Mouse (Mus musculus): Measurements from ENCODE around the gene Cmbl.

The Cmbl gene

GRCm38 (mm10) chr15:31583304-31584085 lies 18.3 kb downstream of the Cmbl start:
- no peak for DNase-seq (ENCODE audit: low read depth, low spot score)

DNA sequence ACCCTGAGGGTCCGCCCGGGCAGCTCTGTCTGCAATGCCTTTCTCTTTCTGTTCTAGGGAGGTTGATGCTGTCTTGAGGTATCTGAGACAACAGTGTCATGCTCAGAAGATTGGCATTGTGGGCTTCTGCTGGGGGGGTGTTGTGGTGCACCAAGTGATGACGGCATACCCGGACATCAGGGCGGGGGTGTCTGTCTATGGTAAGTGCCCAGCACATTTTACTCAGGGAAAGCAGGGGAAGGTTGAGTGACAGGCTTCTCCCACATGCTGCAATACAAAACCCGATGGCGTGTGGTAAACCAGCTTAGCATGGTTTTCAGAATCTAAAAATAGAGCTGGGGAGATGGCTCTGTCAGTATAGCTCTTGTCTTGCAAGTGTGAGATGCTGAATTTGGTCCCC lies 20.0 kb downstream of the Cmbl start:
- no peak for DNase-seq (ENCODE audit: low read depth, low spot score)

GRCm38 (mm10) chr15:31586088-31586487 lies 20.9 kb downstream of the Cmbl start:
- no peak for DNase-seq (ENCODE audit: low read depth, low spot score)

- DNase-seq (ENCODE audit: low read depth, low spot score) = peak; percentile 83
Observed at GRCm38 (mm10) chr15:31586519-31586918, 21.3 kb downstream of the Cmbl start.

GRCm38 (mm10) chr15:31587789-31588188 lies 22.6 kb downstream of the Cmbl start:
- no peak for DNase-seq (ENCODE audit: low read depth, low spot score)

DNA sequence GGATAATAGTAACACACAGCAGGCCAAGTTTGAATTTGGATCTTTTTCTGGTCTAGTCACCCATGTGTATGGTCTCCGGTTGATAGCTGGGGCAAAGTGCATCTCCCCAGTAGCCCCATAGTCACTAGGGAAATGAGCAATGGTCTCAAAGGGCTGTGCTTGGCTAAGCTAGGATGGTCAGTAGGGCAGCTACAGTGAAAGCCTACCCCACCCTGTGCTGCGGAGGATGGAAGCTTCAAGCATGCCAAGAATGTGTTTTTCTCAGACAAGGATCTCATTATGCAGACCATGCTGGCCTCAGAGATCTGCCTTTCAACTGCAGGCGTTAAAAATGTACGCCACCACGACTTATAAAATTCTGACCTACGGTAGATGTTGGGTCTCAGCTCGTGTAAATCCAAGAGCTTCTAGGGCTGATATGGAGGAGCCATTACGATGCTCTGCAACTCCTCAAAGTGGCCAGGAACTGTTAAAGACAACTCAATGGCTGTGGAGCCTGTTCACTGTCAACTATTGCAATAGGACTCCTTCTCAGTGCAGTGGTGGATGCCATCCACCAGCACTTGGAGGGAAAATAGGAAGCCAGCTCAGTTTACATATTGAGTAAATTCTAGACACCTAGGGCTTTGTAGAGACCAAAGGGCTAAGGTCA lies 23.9 kb downstream of the Cmbl start:
- DNase-seq (ENCODE audit: low read depth, low spot score) = no peak

DNA sequence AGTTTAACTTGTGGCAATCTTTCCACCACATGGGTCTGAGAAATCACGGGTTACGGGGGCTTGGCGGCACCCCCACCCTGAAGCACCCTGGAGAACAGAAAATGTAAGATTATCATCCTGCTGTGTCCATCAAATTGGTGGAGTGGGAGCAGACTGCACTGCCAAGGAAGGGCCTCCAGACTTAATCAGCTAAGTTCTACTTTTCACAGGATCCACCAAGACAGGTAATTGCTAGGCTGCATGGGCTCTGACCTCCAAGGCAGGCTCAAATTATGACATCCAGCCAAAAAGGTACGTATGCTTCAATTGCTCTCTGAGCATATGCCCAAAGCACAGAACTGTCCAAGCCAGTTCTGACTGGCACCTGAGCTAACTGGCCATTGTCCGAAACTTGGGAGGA lies 25.0 kb downstream of the Cmbl start:
- DNase-seq (ENCODE audit: low read depth, low spot score) = no peak

GRCm38 (mm10) chr15:31592531-31592930 lies 27.3 kb downstream of the Cmbl start:
- no peak for DNase-seq (ENCODE audit: low read depth, low spot score)

GRCm38 (mm10) chr15:31594260-31594659 lies 29.1 kb downstream of the Cmbl start:
- DNase-seq (ENCODE audit: low read depth, low spot score) = no peak

DNA sequence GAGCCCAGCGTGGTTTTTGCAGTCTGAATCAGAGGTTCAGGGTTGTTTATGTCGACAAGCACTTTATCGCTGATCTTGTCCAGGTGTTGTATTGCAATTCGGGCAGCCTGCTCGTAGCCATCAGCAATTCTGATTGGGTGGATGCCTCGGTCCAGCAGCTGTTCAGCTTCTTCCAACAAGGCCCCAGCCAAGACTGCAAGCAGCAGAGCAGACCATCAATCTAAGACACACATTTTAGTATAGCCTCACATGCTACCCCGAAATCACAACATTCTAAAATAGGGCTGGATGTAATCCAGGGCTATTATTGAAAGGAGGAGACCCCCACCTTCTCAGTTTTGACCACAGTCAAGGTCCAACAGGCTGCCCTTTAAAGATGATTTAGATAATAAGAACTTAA lies 30.5 kb downstream of the Cmbl start:
- peak; percentile 53 for DNase-seq (ENCODE audit: low read depth, low spot score)

- no peak for DNase-seq (ENCODE audit: low read depth, low spot score)
Observed at GRCm38 (mm10) chr15:31599834-31600233, 34.6 kb downstream of the Cmbl start.

- no peak for DNase-seq (ENCODE audit: low read depth, low spot score)
Observed at GRCm38 (mm10) chr15:31601279-31601645, 36.1 kb downstream of the Cmbl start.

DNA sequence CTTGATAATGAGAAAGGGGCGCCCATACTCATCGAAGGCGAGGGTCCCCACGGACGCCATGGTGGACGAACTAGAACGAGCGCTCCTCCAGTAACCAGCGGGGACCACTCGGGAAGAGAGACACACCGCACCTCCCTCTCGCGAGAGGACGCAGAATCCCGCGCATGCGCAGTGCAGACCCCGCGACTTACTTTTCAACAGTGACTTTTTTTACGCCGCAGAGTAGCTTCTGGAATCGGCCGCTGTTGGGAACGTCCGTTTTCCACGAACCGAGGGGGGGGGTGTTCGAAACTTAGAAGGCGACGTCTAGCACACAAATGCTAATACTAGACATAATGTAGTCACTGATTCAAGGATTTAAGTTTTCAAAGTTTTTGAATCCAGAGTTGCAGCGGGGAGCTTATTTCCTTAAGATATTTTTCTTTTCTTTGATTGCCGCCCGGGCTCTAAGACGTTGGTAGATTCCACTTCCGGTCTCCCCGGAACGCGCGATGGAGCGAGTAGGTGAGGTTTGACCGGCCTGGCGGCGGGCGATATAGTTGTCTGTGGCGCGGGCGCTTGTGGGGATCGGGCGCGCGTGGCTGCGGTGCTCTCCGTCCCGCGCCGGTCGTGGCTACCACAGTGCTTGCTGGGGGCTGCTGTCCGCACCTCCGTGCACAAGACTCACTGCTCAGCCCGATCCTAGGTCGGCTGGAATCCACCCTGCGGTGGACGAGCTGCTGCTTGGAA lies 36.6 kb downstream of the Cmbl start, which contains the start of the genes Cct5 and Fam173b:
Cct5 (minus strand) TSS at position 159 of the 729 bp plus-strand sequence.
Fam173b (plus strand) TSS at position 207 of the 729 bp plus-strand sequence.
- peak; percentile 98 for DNase-seq (ENCODE audit: low read depth, low spot score)

- DNase-seq (ENCODE audit: low read depth, low spot score) = no peak
Observed at GRCm38 (mm10) chr15:31602426-31602825, 37.2 kb downstream of the Cmbl start.

DNA sequence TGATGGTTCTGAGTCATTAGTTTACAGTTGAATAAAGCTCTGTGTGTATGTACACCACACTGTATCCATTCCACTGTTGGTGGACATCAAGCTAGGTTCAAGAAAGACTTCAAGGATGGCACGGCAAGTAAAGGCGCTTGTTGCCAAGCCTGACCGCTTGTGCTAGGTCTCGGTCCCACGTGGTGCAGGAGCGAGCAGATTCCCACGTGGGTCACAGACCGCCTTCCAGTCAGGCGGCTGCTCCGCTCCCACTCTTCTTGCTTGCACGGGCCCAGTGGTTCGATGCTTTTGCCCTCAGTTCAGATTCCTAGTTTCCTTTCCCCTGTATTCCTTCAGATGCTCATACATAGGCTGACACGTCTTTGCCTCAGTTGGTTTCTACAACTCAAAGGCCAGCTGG lies 37.9 kb downstream of the Cmbl start:
- no peak for DNase-seq (ENCODE audit: low read depth, low spot score)

- DNase-seq (ENCODE audit: low read depth, low spot score) = no peak
Observed at GRCm38 (mm10) chr15:31606821-31607220, 41.6 kb downstream of the Cmbl start.

GRCm38 (mm10) chr15:31611027-31611426 lies 45.8 kb downstream of the Cmbl start:
- no peak for DNase-seq (ENCODE audit: low read depth, low spot score)

DNA sequence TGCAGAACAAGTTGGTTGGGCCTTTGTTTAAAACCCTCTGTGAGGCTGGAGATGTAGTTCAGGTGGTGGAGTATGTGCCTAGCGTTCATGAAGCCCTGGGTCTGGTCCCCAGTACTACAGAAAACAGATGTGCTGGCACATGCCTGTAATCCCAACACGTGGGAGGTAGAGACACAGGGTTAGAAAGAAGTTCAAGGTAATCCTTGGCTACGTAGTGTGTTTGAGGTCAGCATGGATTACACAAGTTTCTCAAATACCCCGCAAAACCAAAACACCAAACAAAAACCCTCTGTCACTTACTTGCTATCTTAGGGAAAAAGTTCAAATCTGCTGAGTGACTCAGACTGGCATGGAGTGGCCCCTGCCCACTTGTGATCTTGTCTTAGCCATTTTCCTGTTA lies 46.8 kb downstream of the Cmbl start:
- no peak for DNase-seq (ENCODE audit: low read depth, low spot score)

DNA sequence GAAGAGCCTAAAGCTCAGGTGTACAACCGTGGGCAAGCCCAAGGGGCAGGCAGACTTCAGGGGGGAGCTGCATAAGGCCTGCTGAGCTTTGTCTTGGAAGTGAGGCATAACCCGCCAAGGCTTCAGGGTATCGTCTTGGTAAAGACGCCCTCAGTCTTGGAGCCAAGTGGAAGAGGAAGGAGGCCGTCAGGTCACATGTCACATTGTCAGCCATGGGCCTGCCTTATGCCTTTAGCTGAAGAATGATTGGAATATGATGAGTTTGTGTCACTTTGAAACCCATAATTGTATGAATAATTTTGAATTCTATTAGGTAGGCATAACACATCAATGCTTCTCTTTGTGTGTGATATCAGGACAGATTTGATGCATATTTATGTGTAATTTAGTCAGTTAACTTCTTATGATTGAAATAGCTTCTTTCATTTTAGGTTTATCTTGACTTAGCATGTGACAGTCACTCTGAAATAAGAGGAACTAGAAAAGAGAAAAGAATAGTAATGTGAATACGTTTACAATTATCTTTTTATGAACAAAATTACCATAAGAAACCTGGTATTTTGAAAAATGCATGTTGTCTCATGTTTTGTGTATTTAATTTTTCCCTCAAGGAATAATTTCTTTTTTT lies 48.8 kb downstream of the Cmbl start:
- no peak for DNase-seq (ENCODE audit: low read depth, low spot score)

DNA sequence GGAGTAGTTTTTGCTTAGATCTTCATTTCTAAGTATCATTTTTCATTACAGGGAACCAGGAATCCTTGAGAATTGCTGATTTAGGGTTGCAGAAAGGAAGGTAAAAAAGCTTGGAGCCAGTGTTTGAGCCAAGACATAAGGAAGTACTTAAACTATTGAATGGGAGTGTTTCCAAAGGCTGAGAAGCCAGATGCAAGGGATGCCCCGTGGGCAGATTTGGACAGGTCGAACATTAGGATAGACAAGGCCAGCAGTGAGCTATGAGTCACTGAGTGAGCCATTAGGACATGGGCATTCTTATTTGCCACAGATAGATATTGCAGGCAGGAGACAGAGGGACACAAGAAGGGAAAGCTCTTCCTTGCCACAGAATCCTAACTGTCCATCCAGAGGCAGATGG lies 49.5 kb downstream of the Cmbl start:
- no peak for DNase-seq (ENCODE audit: low read depth, low spot score)

GRCm38 (mm10) chr15:31617261-31617660 lies 52.1 kb downstream of the Cmbl start:
- no peak for DNase-seq (ENCODE audit: low read depth, low spot score)

DNA sequence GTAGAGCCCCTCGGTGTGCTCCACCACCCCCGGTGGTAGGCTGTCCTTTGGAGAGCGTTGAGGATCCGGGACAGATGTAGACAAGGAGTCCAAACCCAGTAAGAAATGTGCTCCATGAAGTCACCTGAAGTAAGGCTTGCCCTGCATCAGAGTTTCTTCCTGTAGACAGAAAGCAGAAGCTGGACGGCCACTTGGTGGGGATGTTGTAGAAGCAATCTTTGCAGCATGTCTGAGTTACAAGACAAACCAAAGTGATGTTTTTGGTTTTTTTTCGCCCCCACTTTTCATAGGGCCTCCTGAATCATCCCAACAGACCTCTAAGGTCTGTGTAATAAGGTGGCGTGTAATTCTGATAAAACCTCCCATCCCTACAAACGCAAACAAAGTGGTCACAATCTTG lies 54.3 kb downstream of the Cmbl start:
- DNase-seq (ENCODE audit: low read depth, low spot score) = no peak

Data from skeletal muscle tissue, adult 2 months (tissue).